Mouse (Mus musculus) intestine, postnatal 0 days (tissue): Measurements from ENCODE around the gene Car4. TPM values are rescaled to one million over a fixed set of nuclear protein-coding genes. Genes with fewer than 3 reads are reported as not detected.

Experiments used
- ATAC-seq: fragments of 200-750 bp; cut with Nextera tagmentation; 2 replicates; pipeline ENCODE4 v1.8.0; 2017; ENCODE audit warnings: mild to moderate bottlenecking, moderate TSS enrichment, moderate library complexity
- H3K27ac ChIP-seq: fragments of 300-500 bp; sonication (generic); 2 replicates; pipeline ENCODE4 v1.5.1; 2014; ENCODE audit warnings: mild to moderate bottlenecking, low read depth, low read length, moderate library complexity
- H3K27me3 ChIP-seq: fragments of 300-500 bp; sonication (generic); replicated peaks from 2 replicates; pipeline ENCODE4 v1.6.1; 2014; ENCODE audit warnings: low read length, mixed read lengths; ENCODE audit not compliant: control insufficient read depth, insufficient read depth
- H3K36me3 ChIP-seq: fragments of 300-500 bp; sonication (generic); 2 replicates; pipeline ENCODE4 v1.6.1; 2014; ENCODE audit warnings: mild to moderate bottlenecking, moderate library complexity; ENCODE audit not compliant: control insufficient read depth, insufficient read depth
- H3K4me1 ChIP-seq: fragments of 300-500 bp; sonication (generic); replicated peaks from 2 replicates; pipeline ENCODE4 v1.6.1; 2014; ENCODE audit warnings: antibody characterized with exemption, low read length, mixed read lengths; ENCODE audit not compliant: control insufficient read depth, insufficient read depth
- H3K4me2 ChIP-seq: fragments of 300-500 bp; sonication (generic); replicated peaks from 2 replicates; pipeline ENCODE4 v1.6.1; 2014; ENCODE audit warnings: low read depth, mild to moderate bottlenecking, moderate library complexity
- H3K4me3 ChIP-seq: fragments of 300-500 bp; sonication (generic); 2 replicates; pipeline ENCODE4 v1.5.1; 2014; ENCODE audit warnings: low read depth, low read length
- H3K9ac ChIP-seq: fragments of 300-500 bp; sonication (generic); 2 replicates; pipeline ENCODE4 v1.6.1; 2014; ENCODE audit warnings: mild to moderate bottlenecking, low read depth, low read length
- H3K9me3 ChIP-seq: fragments of 300-500 bp; sonication (generic); 2 replicates; pipeline ENCODE4 v1.6.1; 2016; ENCODE audit warnings: mixed run types; ENCODE audit not compliant: control insufficient read depth
- CTCF ChIP-seq: sonication (generic); IDR thresholded peaks from 2 replicates; pipeline ENCODE4 v1.5.1; 2016; ENCODE audit warnings: low read depth, mild to moderate bottlenecking, control low read depth, antibody characterized with exemption, moderate library complexity
- WGBS: fragments of 180-500 bp; shearing (Covaris S2); extraction: QIAGEN DNeasy Blood & Tissue Kit; methylation state at CpG from one replicate; pipeline ENCODE4 v1.1.7; 2014; 5-methylcytosine and 5-hydroxymethylcytosine counted together
- polyA plus RNA-seq: library from polyadenylated mRNA; unstranded; fragments of >200 nt; fragmentation: Nextera tagmentation; extraction: Ambion mirVana; gene quantifications from 2 replicates; pipeline ENCODE4 v1.2.1, GENCODE M21; 2015

Gene Car4
- polyA plus RNA-seq, 1 experiment from 2014 or later, result 0.33 TPM

DNA sequence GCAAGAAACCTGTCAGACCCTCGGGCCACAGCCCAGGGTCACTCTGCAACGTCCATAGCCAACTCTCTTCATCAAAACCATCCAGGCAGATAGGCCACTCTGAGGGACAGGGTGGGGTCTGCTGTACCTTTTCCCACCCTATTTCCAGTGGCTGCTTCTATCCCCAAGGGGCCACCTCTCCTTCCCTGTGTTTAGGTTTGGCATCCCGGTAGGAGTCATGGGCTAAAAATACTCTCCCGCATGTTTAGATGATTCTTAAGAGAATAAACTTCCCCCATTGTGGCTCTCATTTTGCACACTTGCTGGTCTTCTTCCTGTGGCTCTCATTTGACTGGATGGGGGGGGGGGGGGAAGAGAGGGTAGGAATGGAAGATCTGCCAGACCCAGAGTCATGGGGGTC is 10.7 kb downstream of the Car4 start:
- no peak for ATAC-seq
- Histone ChIP-seq H3K4me2 (no peak overlapping the region), H3K9me3 (no peaks in the 10 kb centered on the region), H3K27ac (no peak overlapping the region), H3K4me1 (no peaks in the 10 kb centered on the region; the same call in 1 of the 2 replicates), H3K9ac (no peak overlapping the region), H3K4me3 (no peak overlapping the region), H3K36me3 (no peaks in the 10 kb centered on the region), H3K27me3 (no peaks in the 10 kb centered on the region)
- WGBS, result 84% methylated on average over 4 of the region's 4 CpGs
- TF ChIP-seq CTCF, result no peak

- TF ChIP-seq CTCF, result no peak
- Histone ChIP-seq H3K9me3 (no peaks in the 10 kb centered on the region), H3K4me1 (no peaks in the 10 kb centered on the region; the same call in 1 of the 2 replicates), H3K36me3 (no peaks in the 10 kb centered on the region), H3K4me3 (no peak overlapping the region), H3K27me3 (no peaks in the 10 kb centered on the region), H3K4me2 (no peak overlapping the region), H3K9ac (no peak overlapping the region), H3K27ac (no peak overlapping the region)
- 42% methylated on average over 6 of the region's 6 CpGs for WGBS
- ATAC-seq, result no peak
These were observed 11.2 kb downstream of the Car4 start for GRCm38 (mm10) chr11:84968775-84969174.

- H3K4me3 ChIP-seq, result no peak overlapping the region
- WGBS, result 29% methylated on average over 3 of the region's 3 CpGs
- ATAC-seq, result no peak
- no peaks in the 10 kb centered on the region for H3K36me3 ChIP-seq
- no peak overlapping the region for H3K27ac ChIP-seq
- H3K4me1 ChIP-seq, result no peaks in the 10 kb centered on the region; the same call in 1 of the 2 replicates
- no peaks in the 10 kb centered on the region for H3K27me3 ChIP-seq
- no peak for TF ChIP-seq CTCF
- H3K4me2 ChIP-seq, result no peak overlapping the region
- no peaks in the 10 kb centered on the region for H3K9me3 ChIP-seq
- H3K9ac ChIP-seq, result no peak overlapping the region
These were observed 14.5 kb downstream of the Car4 start for GRCm38 (mm10) chr11:84972067-84972466.

- no peak overlapping the region for H3K27ac ChIP-seq
- no peaks in the 10 kb centered on the region for H3K36me3 ChIP-seq
- 58% methylated on average over 5 of the region's 5 CpGs for WGBS
- no peaks in the 10 kb centered on the region; the same call in 1 of the 2 replicates for H3K4me1 ChIP-seq
- no peak overlapping the region for H3K9ac ChIP-seq
- H3K4me2 ChIP-seq, result no peak overlapping the region
- H3K27me3 ChIP-seq, result no peaks in the 10 kb centered on the region
- H3K9me3 ChIP-seq, result no peaks in the 10 kb centered on the region
- TF ChIP-seq CTCF, result no peak
- no peak for ATAC-seq
- H3K4me3 ChIP-seq, result no peak overlapping the region
These were observed 16.1 kb downstream of the Car4 start for GRCm38 (mm10) chr11:84973661-84974060.

DNA sequence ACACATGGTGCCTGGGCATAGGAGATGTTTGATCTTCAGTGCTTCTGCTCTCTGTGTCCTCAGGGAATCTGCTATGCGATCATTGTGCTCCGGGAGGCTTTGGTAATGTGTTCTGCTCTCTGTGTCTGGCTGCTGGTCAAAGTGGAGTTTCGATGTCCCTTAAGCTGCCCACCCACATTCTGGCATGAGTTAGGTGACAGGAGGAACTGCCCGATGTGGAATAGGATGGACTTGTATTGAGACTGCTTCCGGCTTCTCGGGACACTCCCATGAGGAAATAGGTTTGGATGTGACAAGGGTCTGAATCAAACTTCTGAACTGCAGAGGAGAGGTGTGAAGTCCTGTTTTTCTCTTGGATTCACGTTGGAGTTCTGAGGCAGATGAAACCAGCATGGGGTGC is 17.0 kb downstream of the Car4 start:
- Histone ChIP-seq H3K4me3 (no peak overlapping the region), H3K27ac (no peak overlapping the region), H3K4me1 (no peaks in the 10 kb centered on the region; the same call in 1 of the 2 replicates), H3K27me3 (no peaks in the 10 kb centered on the region), H3K9me3 (no peaks in the 10 kb centered on the region), H3K4me2 (no peak overlapping the region), H3K9ac (no peak overlapping the region), H3K36me3 (no peaks in the 10 kb centered on the region)
- ATAC-seq, result no peak
- WGBS, result 43% methylated on average over 7 of the region's 7 CpGs
- no peak for TF ChIP-seq CTCF

- no peak overlapping the region for H3K4me3 ChIP-seq
- H3K36me3 ChIP-seq, result no peaks in the 10 kb centered on the region
- no peak for TF ChIP-seq CTCF
- H3K9ac ChIP-seq, result no peak overlapping the region
- H3K4me1 ChIP-seq, result no peaks in the 10 kb centered on the region; the same call in 1 of the 2 replicates
- 83% methylated on average over 3 of the region's 3 CpGs for WGBS
- H3K27ac ChIP-seq, result no peak overlapping the region
- H3K9me3 ChIP-seq, result no peaks in the 10 kb centered on the region
- ATAC-seq, result no peak
- H3K4me2 ChIP-seq, result no peak overlapping the region
- no peaks in the 10 kb centered on the region for H3K27me3 ChIP-seq
These were observed 19.1 kb downstream of the Car4 start for GRCm38 (mm10) chr11:84976706-84977105.
